Comparison of ENCODE assay signal across 13 mouse cellular contexts in the genomic region with DNA sequence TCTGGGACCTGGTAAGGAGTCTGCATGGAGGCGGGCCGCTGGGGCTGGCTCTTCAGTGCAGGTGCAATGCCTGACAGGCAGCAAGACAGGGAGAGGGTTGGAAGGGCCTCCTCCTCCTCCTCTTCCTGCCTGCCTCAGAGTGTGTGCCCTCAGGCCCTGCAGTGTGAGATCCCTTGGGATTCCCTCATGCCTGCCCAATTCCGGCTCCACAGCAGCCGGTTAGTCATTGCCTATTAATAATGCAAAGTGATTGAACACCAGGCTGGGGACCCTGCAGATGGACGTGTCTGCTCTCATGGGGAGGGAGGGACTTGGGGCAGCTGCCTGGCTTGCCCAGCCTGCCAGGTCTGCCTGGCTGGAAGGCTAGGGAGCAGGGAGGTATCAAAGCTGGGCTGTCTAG. TPM values are rescaled to one million over a fixed set of nuclear protein-coding genes. Genes with fewer than 3 reads are reported as not detected.
DNase-seq lines count a peak whose midpoint lies in the region; ATAC-seq lines count a peak whose summit lies in the region.
"Had no signal": no experiment of that assay in that cellular context is flagged by ENCODE, and none has a peak within 500 bp of the region (broad histone marks: within the 10 kb centered on the region; RNA-seq: fewer than 3 reads in every experiment).

No protein-coding gene starts in this region.

- H3K27ac ChIP-seq in hindbrain, embryonic 12.5 days: peak overlapping the region; percentile 79
- peak overlapping the region; percentile 66 for H3K27ac ChIP-seq in neural tube, embryonic 13.5 days (replicated peaks)
- H3K27ac ChIP-seq: lung, embryonic 15.5 days had no signal

- DNase-seq in embryo, embryonic 10 days (ENCODE audit: low spot score): peak; percentile 26
- no peak for DNase-seq in embryo, embryonic 9.5 days (ENCODE audit: extremely low spot score)
- peak; percentile 65 for DNase-seq in adipocyte (ENCODE audit: low spot score)
- no peak for DNase-seq in frontal cortex, postnatal 14 days (ENCODE audit: low spot score in 2 of 2)
- no peak for DNase-seq in lung, adult 18-20 months
- DNase-seq in spleen, adult 12 weeks (ENCODE audit: low spot score): no peak
- DNase-seq: cerebellum, adult 11 months; kidney, postnatal 14 days had no signal

- peaks cover 3% of the 10 kb centered on the region; the same call in 1 of the 2 replicates for H3K9me3 ChIP-seq in hindbrain, embryonic 12.5 days (replicated peaks)
- H3K9me3 ChIP-seq in neural tube, embryonic 13.5 days: no peaks in the 10 kb centered on the region
- H3K9me3 ChIP-seq: lung, embryonic 15.5 days had no signal

- WGBS in hindbrain, embryonic 12.5 days: 22% methylated on average over 5 of the region's 5 CpGs
- 25% methylated on average over 5 of the region's 5 CpGs for WGBS in neural tube, embryonic 13.5 days

- no peak overlapping the region for H3K4me3 ChIP-seq in hindbrain, embryonic 12.5 days
- H3K4me3 ChIP-seq in neural tube, embryonic 13.5 days: no peak overlapping the region
- H3K4me3 ChIP-seq: heart, embryonic 12.5 days; lung, embryonic 15.5 days; myocyte had no signal

- no peaks in the 10 kb centered on the region for H3K27me3 ChIP-seq in hindbrain, embryonic 12.5 days
- H3K27me3 ChIP-seq in neural tube, embryonic 13.5 days: no peaks in the 10 kb centered on the region

- ATAC-seq in hindbrain, embryonic 12.5 days (ENCODE audit: low FRiP score): peak; percentile 83
- ATAC-seq in neural tube, embryonic 13.5 days (ENCODE audit: low read depth): peak; percentile 55; the same call in 1 of the 2 replicates

- peaks cover 39% of the 10 kb centered on the region for H3K4me1 ChIP-seq in hindbrain, embryonic 12.5 days
- H3K4me1 ChIP-seq in neural tube, embryonic 13.5 days (replicated peaks): peaks cover 30% of the 10 kb centered on the region
- H3K4me1 ChIP-seq: heart, embryonic 12.5 days had no signal

- no peak overlapping the region; the same call in 1 of the 2 replicates for H3K9ac ChIP-seq in hindbrain, embryonic 12.5 days
- H3K9ac ChIP-seq in neural tube, embryonic 13.5 days: peak overlapping the region; percentile 13; the same call in 1 of the 2 replicates
- H3K9ac ChIP-seq: heart, embryonic 12.5 days; lung, embryonic 15.5 days had no signal

- H3K4me2 ChIP-seq in hindbrain, embryonic 12.5 days (replicated peaks): no peak overlapping the region
- no peak overlapping the region for H3K4me2 ChIP-seq in neural tube, embryonic 13.5 days
- H3K4me2 ChIP-seq: heart, embryonic 12.5 days; lung, embryonic 15.5 days had no signal

- H3K36me3 ChIP-seq in hindbrain, embryonic 12.5 days: no peaks in the 10 kb centered on the region
- H3K36me3 ChIP-seq in neural tube, embryonic 13.5 days: peaks cover 5% of the 10 kb centered on the region
- H3K36me3 ChIP-seq: heart, embryonic 12.5 days; lung, embryonic 15.5 days had no signal

RNA-seq across cellular contexts. Expression of a gene that starts 46.6 kb away (rescaled TPM):
- 21.3 and 23.0 TPM in 2 replicates for polyA plus RNA-seq in hindbrain, embryonic 12.5 days (2016; fragmentation: Nextera tagmentation; extraction: Ambion mirVana)
- 24.0 and 28.9 TPM in 2 replicates for polyA plus RNA-seq in neural tube, embryonic 13.5 days (2015; fragmentation: Nextera tagmentation; extraction: Ambion mirVana)

Comparison
In these comparisons a context has a peak if more than half of its experiments do, and no peak if none do; other contexts are left out.
1. DNase-seq: peak in embryo, embryonic 10 days (single experiment) and adipocyte (single experiment); none in embryo, embryonic 9.5 days (single experiment), frontal cortex, postnatal 14 days (0 of 2), lung, adult 18-20 months (0 of 2) and spleen, adult 12 weeks (single experiment).